ENCODE assay signal across 11 mouse cellular contexts in genomic region chr7:120553181-120553551, GRCm38 (mm10).
DNase-seq lines count a peak whose midpoint lies in the region; ATAC-seq and TF ChIP-seq lines count a peak whose summit lies in the region.
"Had no signal": no experiment of that assay in that cellular context is flagged by ENCODE, and none has a peak within 500 bp of the region (broad histone marks: within the 10 kb centered on the region; RNA-seq: fewer than 3 reads in every experiment).

No protein-coding gene starts in this region.

- no peaks in the 10 kb centered on the region for H3K36me3 ChIP-seq in forebrain, embryonic 14.5 days (ENCODE audit: control insufficient read depth, insufficient read depth, low read length)
- H3K36me3 ChIP-seq in hindbrain, postnatal 0 days (ENCODE audit: insufficient read depth, low read length), result no peaks in the 10 kb centered on the region
- H3K36me3 ChIP-seq in neural tube, embryonic 12.5 days, result no peaks in the 10 kb centered on the region

- H3K27me3 ChIP-seq in forebrain, embryonic 14.5 days (replicated peaks; ENCODE audit: control insufficient read depth, insufficient read depth, low read length), result no peaks in the 10 kb centered on the region
- no peaks in the 10 kb centered on the region for H3K27me3 ChIP-seq in hindbrain, postnatal 0 days (ENCODE audit: insufficient read depth, low read length)
- H3K27me3 ChIP-seq in neural tube, embryonic 12.5 days (replicated peaks), result no peaks in the 10 kb centered on the region

- no peak for ATAC-seq in forebrain, embryonic 14.5 days
- ATAC-seq in hindbrain, postnatal 0 days, result peak; percentile 61; the same call in 1 of the 2 replicates
- ATAC-seq in neural tube, embryonic 12.5 days (ENCODE audit: low FRiP score, low read depth), result no peak
- ATAC-seq: intestine, postnatal 0 days had no signal

- WGBS in forebrain, embryonic 14.5 days, result 46% methylated on average over 12 of the region's 12 CpGs
- 46% methylated on average over 12 of the region's 12 CpGs for WGBS in hindbrain, postnatal 0 days
- WGBS in neural tube, embryonic 12.5 days, result 49% methylated on average over 12 of the region's 12 CpGs

- TF ChIP-seq CTCF in layer of hippocampus, adult 2 months (conservative IDR thresholded peaks at IDR 0.05), result no peak
- TF ChIP-seq CTCF in hindbrain, postnatal 0 days (IDR thresholded peaks at IDR 0.05; ENCODE audit: low read depth), result no peak

- no peaks in the 10 kb centered on the region for H3K9me3 ChIP-seq in forebrain, embryonic 14.5 days (replicated peaks; ENCODE audit: control insufficient read depth, low read length)
- no peaks in the 10 kb centered on the region for H3K9me3 ChIP-seq in hindbrain, postnatal 0 days (ENCODE audit: low read length)
- no peaks in the 10 kb centered on the region for H3K9me3 ChIP-seq in neural tube, embryonic 12.5 days

- no peak for DNase-seq in layer of hippocampus, adult 2 months (ENCODE audit: low spot score in 2 of 2)
- DNase-seq in layer of hippocampus, adult 8-10 months (ENCODE audit: low spot score in 2 of 2), result no peak
- no peak for DNase-seq in forebrain, embryonic 14.5 days (ENCODE audit: low spot score)
- no peak for DNase-seq in hindbrain, postnatal 0 days (ENCODE audit: low spot score)
- DNase-seq in ovary, postnatal 36 days (ENCODE audit: low spot score), result no peak
- DNase-seq in urinary bladder, postnatal 4 days (ENCODE audit: low spot score in 2 of 2), result no peak
- DNase-seq in gastrocnemius, adult 18-20 months (ENCODE audit: low spot score), result no peak
- DNase-seq: adrenal gland, postnatal 14 days; kidney, postnatal 36 days had no signal

- 0 out of 2 replicates have a peak overlapping the region, but pooled peaks have one; percentile 21 for H3K9ac ChIP-seq in forebrain, embryonic 14.5 days (ENCODE audit: low read length)
- 0 out of 2 replicates have a peak overlapping the region, but pooled peaks have one; percentile 10 for H3K9ac ChIP-seq in hindbrain, postnatal 0 days (replicated peaks; ENCODE audit: low read length)
- no peak overlapping the region for H3K9ac ChIP-seq in neural tube, embryonic 12.5 days

- H3K4me3 ChIP-seq in layer of hippocampus, adult 2 months, result peak overlapping the region; percentile 34
- peak overlapping the region; percentile 19; the same call in 1 of the 2 replicates for H3K4me3 ChIP-seq in forebrain, embryonic 14.5 days (ENCODE audit: low read depth, low read length)
- peak overlapping the region; percentile 30 for H3K4me3 ChIP-seq in hindbrain, postnatal 0 days (ENCODE audit: low read length)
- no peak overlapping the region for H3K4me3 ChIP-seq in neural tube, embryonic 12.5 days

- no peak overlapping the region for H3K27ac ChIP-seq in layer of hippocampus, adult 2 months
- H3K27ac ChIP-seq in forebrain, embryonic 14.5 days (ENCODE audit: low read depth, low read length), result no peak overlapping the region
- peak overlapping the region; percentile 42; the same call in 1 of the 2 replicates for H3K27ac ChIP-seq in hindbrain, postnatal 0 days
- H3K27ac ChIP-seq in neural tube, embryonic 12.5 days, result no peak overlapping the region

- peak overlapping the region; percentile 41 for H3K4me2 ChIP-seq in forebrain, embryonic 14.5 days (ENCODE audit: low read length)
- peak overlapping the region; percentile 52 for H3K4me2 ChIP-seq in hindbrain, postnatal 0 days (ENCODE audit: low read depth, low read length)
- peak overlapping the region; percentile 38 for H3K4me2 ChIP-seq in neural tube, embryonic 12.5 days (replicated peaks)

- no peaks in the 10 kb centered on the region for H3K4me1 ChIP-seq in forebrain, embryonic 14.5 days (ENCODE audit: control insufficient read depth, insufficient read depth, low read length)
- H3K4me1 ChIP-seq in hindbrain, postnatal 0 days (ENCODE audit: insufficient read depth, low read length), result no peaks in the 10 kb centered on the region
- H3K4me1 ChIP-seq in neural tube, embryonic 12.5 days, result no peaks in the 10 kb centered on the region
